Mouse (Mus musculus): ENCODE results near the gene Tmem179b. TPM values are rescaled to one million over a fixed set of nuclear protein-coding genes. Genes with fewer than 3 reads are reported as not detected.

Gene Tmem179b
- polyA plus RNA-seq, 1 experiment: 18.8 TPM

DNA sequence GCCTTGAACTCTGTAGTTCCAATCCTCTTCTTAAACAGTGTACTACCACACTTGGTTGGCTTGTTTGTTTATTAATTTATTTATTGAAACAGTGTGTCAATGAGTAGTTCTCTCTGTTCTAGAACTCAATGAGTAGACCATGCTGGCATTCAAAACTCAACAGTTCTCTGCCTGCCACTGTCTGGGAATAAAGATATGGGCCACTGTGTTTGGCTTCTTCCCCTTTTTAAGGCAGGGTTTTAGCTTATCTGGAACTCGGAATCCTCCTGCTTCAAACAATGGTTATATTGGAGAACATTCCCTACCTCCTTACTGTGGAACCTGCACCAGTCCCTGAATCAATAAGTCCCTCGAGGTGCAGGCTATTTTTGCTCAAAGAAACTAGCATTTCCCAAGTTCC, 15.4 kb downstream of the Tmem179b start:
- H3K4me1 ChIP-seq (ENCODE audit: control insufficient read depth, insufficient read depth, low read length): peaks cover 3% of the 10 kb centered on the region
- H3K4me3 ChIP-seq (ENCODE audit: insufficient read depth, low read length): no peak overlapping the region
- TF ChIP-seq POLR2A (IDR thresholded peaks at IDR 0.05; ENCODE audit: extremely low read depth, insufficient read depth, low read length) (no peak), CTCF (IDR thresholded peaks at IDR 0.05; ENCODE audit: extremely low read depth, insufficient read depth, low read length) (no peak)
- H3K27ac ChIP-seq (ENCODE audit: insufficient read depth, low read length): no peak overlapping the region

DNA sequence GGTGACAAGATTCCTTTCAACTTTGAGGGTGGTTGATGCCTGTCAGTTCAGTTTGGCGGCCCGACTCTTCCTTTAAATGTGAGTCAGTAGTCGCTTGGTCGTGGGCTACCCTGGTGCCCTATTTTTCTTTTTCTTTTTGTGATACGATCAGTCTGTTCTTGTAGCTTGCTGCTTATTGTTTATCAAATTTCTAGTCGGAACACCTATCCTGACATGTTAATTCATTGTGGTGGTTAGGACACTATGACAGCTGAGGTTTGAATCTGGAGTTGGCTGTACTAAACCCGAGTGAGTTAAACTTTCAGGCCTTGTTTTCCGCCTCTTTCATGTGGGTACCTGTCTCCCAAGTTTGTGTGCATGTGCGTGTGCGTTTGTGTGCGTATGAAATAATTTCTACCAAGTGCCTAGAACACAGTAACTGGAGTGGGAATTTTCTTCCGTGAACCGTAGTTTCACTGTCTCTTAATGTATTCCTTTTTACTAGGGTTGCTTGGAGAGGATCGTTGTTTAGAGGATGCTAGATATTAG, 16.7 kb downstream of the Tmem179b start:
- H3K4me3 ChIP-seq (ENCODE audit: insufficient read depth, low read length): peak overlapping the region; percentile 90
- peaks cover 3% of the 10 kb centered on the region for H3K4me1 ChIP-seq (ENCODE audit: control insufficient read depth, insufficient read depth, low read length)
- TF ChIP-seq POLR2A (IDR thresholded peaks at IDR 0.05; ENCODE audit: extremely low read depth, insufficient read depth, low read length): no peak
- no peak for TF ChIP-seq CTCF (IDR thresholded peaks at IDR 0.05; ENCODE audit: extremely low read depth, insufficient read depth, low read length)
- no peak overlapping the region for H3K27ac ChIP-seq (ENCODE audit: insufficient read depth, low read length)

DNA sequence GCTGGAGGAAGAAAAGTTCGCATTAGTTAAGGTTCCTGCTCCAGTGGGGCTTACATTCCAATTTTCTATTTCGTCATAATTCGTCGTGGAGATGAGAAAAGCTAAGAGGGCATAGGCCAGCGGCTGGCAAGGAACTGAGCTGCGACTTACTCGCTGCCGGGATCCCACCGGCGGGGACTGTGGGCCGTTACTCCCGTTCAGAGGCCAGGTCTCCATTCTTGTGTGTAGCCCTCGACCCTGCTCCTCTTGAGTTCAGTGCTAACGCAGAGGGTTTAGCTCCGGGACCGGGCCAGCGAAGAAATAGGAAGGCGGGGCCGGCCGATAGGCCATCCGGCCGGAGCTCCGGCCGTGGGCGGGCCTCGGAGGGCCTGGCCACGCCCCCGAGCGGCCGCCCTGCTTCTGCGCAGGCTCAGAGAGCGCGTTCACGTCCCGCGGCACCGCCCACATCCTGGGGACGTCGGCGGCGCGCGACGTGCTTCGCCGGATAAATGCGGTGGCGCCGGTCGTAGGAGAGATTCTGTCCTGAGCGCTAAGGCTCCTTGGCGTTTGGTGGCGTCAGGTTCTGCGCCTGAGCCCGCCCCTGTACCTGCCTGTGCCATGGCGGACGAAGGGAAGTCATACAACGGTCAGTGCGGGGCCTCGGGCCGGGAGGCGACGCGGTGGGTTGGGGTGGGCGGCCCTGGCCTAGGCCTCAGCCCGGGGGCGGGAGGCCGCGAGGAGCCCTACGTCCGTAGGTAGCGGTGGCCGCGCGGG, 17.5 kb downstream of the Tmem179b start, which contains the start of gene Nxf1:
TSS of gene Nxf1 (plus strand) at position 439 of the 753 bp plus-strand sequence.
- H3K4me3 ChIP-seq (ENCODE audit: insufficient read depth, low read length): peak within 1 kb of the TSS; percentile 90
- peak within 1 kb of the TSS; percentile 68 for H3K27ac ChIP-seq (ENCODE audit: insufficient read depth, low read length)
- no peak for TF ChIP-seq CTCF (IDR thresholded peaks at IDR 0.05; ENCODE audit: extremely low read depth, insufficient read depth, low read length)
- TF ChIP-seq POLR2A (IDR thresholded peaks at IDR 0.05; ENCODE audit: extremely low read depth, insufficient read depth, low read length): peak; percentile 94
- H3K4me1 ChIP-seq (ENCODE audit: control insufficient read depth, insufficient read depth, low read length): peaks cover 3% of the 10 kb centered on the region

- Histone ChIP-seq H3K4me1 (ENCODE audit: control insufficient read depth, insufficient read depth, low read length) (peaks cover 3% of the 10 kb centered on the region), H3K4me3 (ENCODE audit: insufficient read depth, low read length) (no peak overlapping the region), H3K27ac (ENCODE audit: insufficient read depth, low read length) (no peak overlapping the region)
- no peak for TF ChIP-seq CTCF (IDR thresholded peaks at IDR 0.05; ENCODE audit: extremely low read depth, insufficient read depth, low read length)
- no peak for TF ChIP-seq POLR2A (IDR thresholded peaks at IDR 0.05; ENCODE audit: extremely low read depth, insufficient read depth, low read length)
These were observed 18.6 kb downstream of the Tmem179b start for GRCm38 (mm10) chr19:8755652-8756051.

DNA sequence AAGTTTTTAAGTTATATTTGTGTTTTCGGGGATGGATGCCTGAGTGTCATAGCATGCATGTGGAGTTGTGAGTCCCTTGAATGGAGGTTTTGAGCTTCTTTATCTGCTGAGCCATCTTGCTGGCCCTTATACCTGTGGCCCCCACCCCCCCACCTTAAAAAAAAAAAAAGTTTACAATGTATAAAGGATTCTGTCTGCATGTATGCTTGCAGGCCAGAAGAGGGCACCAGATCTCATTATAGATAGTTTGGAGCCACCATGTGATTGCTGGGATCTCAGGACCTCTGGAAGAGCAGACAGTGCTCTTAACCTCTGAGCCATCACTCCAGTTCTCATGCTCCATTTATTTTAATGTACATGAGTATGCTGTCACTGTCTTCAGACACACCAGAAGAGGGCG, 26.9 kb downstream of the Tmem179b start:
- peaks cover 3% of the 10 kb centered on the region; the same call in 1 of the 2 replicates for H3K4me1 ChIP-seq (ENCODE audit: control insufficient read depth, insufficient read depth, low read length)
- H3K27ac ChIP-seq (ENCODE audit: insufficient read depth, low read length): no peak overlapping the region
- TF ChIP-seq POLR2A (IDR thresholded peaks at IDR 0.05; ENCODE audit: extremely low read depth, insufficient read depth, low read length) (no peak), CTCF (IDR thresholded peaks at IDR 0.05; ENCODE audit: extremely low read depth, insufficient read depth, low read length) (0 out of 2 replicates have a peak, but pooled peaks have one; percentile 1)
- no peak overlapping the region for H3K4me3 ChIP-seq (ENCODE audit: insufficient read depth, low read length)

DNA sequence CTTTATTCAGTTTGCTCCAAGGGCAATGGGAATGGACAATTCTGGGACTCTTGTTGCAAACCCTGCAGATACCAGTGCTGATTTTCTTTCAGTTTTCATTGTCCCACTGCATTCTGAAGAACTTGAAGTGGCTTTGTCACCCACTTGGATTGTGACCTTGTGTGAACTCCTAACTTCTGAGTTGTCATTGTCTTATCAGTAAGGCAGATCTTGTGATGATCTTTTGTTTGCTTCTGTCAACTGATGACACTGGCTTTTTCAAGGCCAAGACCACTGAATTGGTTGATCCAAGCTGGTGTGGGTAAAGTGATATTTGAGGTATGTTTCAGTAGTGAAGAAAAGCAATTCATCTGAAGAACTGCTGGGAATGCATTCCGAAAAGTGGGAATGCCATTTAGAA, 28.9 kb downstream of the Tmem179b start:
- H3K27ac ChIP-seq (ENCODE audit: insufficient read depth, low read length): no peak overlapping the region
- H3K4me3 ChIP-seq (ENCODE audit: insufficient read depth, low read length): no peak overlapping the region
- H3K4me1 ChIP-seq (ENCODE audit: control insufficient read depth, insufficient read depth, low read length): peaks cover 5% of the 10 kb centered on the region; the same call in 1 of the 2 replicates
- TF ChIP-seq CTCF (IDR thresholded peaks at IDR 0.05; ENCODE audit: extremely low read depth, insufficient read depth, low read length) (no peak), POLR2A (IDR thresholded peaks at IDR 0.05; ENCODE audit: extremely low read depth, insufficient read depth, low read length) (no peak)

DNA sequence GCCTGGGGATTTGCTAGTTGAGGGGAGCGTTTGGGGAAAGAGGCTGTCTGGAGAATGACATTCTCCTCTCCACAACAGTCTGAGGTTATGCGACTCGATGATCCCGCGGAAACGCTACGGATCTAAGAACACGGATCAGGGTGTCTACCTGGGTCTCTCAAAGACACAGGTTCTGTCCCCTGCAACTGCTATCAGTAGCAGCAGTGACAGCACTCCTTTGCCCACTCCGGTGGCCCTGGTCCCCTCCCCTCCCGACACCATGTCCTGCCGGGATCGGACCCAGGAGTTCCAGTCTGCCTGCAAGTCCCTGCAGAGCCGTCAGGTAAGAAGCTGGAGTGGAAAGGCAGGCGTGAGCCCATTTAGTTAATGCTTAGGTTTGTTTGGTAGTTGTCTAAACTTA, 32.1 kb downstream of the Tmem179b start:
- Histone ChIP-seq H3K4me3 (ENCODE audit: insufficient read depth, low read length) (peak overlapping the region; percentile 53), H3K4me1 (ENCODE audit: control insufficient read depth, insufficient read depth, low read length) (peaks cover 5% of the 10 kb centered on the region; the same call in 1 of the 2 replicates), H3K27ac (ENCODE audit: insufficient read depth, low read length) (0 out of 2 replicates have a peak overlapping the region, but pooled peaks have one; percentile 17)
- TF ChIP-seq POLR2A (IDR thresholded peaks at IDR 0.05; ENCODE audit: extremely low read depth, insufficient read depth, low read length) (no peak), CTCF (IDR thresholded peaks at IDR 0.05; ENCODE audit: extremely low read depth, insufficient read depth, low read length) (no peak)

- Histone ChIP-seq H3K4me1 (ENCODE audit: control insufficient read depth, insufficient read depth, low read length) (peaks cover 5% of the 10 kb centered on the region; the same call in 1 of the 2 replicates), H3K4me3 (ENCODE audit: insufficient read depth, low read length) (peak within 1 kb of the TSS; percentile 53), H3K27ac (ENCODE audit: insufficient read depth, low read length) (peak within 1 kb of the TSS; percentile 93)
- TF ChIP-seq POLR2A (IDR thresholded peaks at IDR 0.05; ENCODE audit: extremely low read depth, insufficient read depth, low read length): peak; percentile 77
- no peak for TF ChIP-seq CTCF (IDR thresholded peaks at IDR 0.05; ENCODE audit: extremely low read depth, insufficient read depth, low read length)
These were observed 32.9 kb downstream of the Tmem179b start, which contains the start of gene Stx5a for GRCm38 (mm10) chr19:8741243-8741869. Stx5a (plus strand) TSS chr19:8741413.

DNA sequence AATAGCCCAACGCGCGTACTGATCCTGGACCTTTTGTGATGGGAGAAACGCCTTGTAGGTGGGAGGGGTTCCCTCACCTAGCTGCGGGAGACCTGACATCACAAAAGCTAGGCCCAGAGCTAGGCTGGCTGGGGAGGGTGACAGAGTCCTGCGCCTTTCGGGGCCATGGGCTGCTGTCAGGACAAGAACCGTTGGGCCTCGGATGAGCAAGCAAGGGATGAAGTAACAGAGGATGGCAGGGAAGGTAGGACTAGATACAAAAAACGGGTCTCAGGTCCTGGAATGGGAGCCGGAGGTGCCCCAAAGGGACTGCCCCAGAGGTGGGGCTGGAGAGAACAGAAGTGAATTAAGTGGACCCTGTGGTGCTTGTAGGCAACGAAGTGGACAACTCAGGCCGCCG, 33.7 kb downstream of the Tmem179b start, which contains the start of gene 1700092M07Rik:
TSS of gene 1700092M07Rik (plus strand) at position 116 of the 400 bp plus-strand sequence.
- TF ChIP-seq CTCF (IDR thresholded peaks at IDR 0.05; ENCODE audit: extremely low read depth, insufficient read depth, low read length) (no peak), POLR2A (IDR thresholded peaks at IDR 0.05; ENCODE audit: extremely low read depth, insufficient read depth, low read length) (no peak)
- peak within 1 kb of the TSS; percentile 93 for H3K27ac ChIP-seq (ENCODE audit: insufficient read depth, low read length)
- peaks cover 5% of the 10 kb centered on the region; the same call in 1 of the 2 replicates for H3K4me1 ChIP-seq (ENCODE audit: control insufficient read depth, insufficient read depth, low read length)
- peak within 1 kb of the TSS; percentile 53 for H3K4me3 ChIP-seq (ENCODE audit: insufficient read depth, low read length)

All from cortical plate, adult 2 months (tissue).